ENCODE assay signal across 8 mouse cellular contexts in the genomic region with DNA sequence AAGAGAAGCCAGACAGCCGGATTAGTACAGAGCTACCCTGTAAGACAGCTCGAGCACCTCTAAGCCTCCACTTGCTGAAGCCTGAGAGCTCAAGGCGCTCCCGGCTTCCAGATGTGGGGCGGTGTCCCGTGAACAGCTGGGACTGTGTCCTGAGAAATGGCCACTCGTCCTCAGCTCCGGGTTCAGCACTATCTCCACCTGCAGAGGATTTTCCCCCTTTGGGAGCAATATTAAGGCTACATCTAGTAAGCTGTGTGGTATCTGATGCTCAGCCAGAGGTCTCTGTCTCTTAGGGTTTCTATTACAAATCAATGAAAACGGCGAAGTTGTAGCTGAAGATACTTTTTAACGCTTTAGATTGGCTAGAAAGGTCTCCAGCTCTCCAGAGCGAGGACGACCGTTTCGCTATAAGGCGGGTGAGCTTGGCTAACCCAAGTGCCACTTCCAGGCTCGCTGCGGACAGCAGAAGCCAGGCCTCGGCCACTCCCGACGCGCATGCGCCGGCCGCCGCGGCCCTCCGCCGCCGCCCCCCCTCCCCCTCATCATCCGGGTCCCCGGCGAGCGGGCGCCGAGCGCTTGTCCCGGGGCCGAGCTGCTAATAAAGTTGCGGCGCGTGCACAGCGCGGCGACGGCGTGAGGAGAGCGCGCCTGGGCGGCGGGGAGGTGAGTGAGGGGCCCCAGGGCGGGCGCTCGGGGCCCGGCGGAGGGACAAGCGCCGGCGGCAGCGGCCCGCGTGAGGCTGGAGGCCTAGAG. TPM values are rescaled to one million over a fixed set of nuclear protein-coding genes. Genes with fewer than 3 reads are reported as not detected.
A peak's percentile ranks its signal among the peaks of the same experiment; 100 is the strongest.
DNase-seq lines count a peak whose midpoint lies in the region; ATAC-seq lines count a peak whose summit lies in the region.

Smad5 (plus strand) TSS at position 542 of the 753 bp plus-strand sequence.

- peak within 1 kb of the TSS; percentile 71 for H3K4me2 ChIP-seq in hindbrain, embryonic 14.5 days (replicated peaks)

- H3K9ac ChIP-seq in hindbrain, embryonic 14.5 days: peak within 1 kb of the TSS; percentile 96

- H3K36me3 ChIP-seq in hindbrain, embryonic 14.5 days (replicated peaks; ENCODE audit: control insufficient read depth, insufficient read depth): no peaks in the 10 kb centered on the region; the same call in 1 of the 2 replicates

- WGBS in hindbrain, embryonic 14.5 days: 5% methylated on average over 54 of the region's 62 CpGs

- peak; percentile 89 for ATAC-seq in hindbrain, embryonic 14.5 days (ENCODE audit: low FRiP score)

- peak within 1 kb of the TSS; percentile 99 for H3K27ac ChIP-seq in hindbrain, embryonic 14.5 days

- H3K9me3 ChIP-seq in hindbrain, embryonic 14.5 days (ENCODE audit: control insufficient read depth, low read length): no peaks in the 10 kb centered on the region

- no peaks in the 10 kb centered on the region for H3K27me3 ChIP-seq in hindbrain, embryonic 14.5 days (ENCODE audit: control insufficient read depth, insufficient read depth, low read length)

- H3K4me1 ChIP-seq in hindbrain, embryonic 14.5 days (replicated peaks; ENCODE audit: control insufficient read depth, insufficient read depth, low read length): peaks cover 48% of the 10 kb centered on the region

- DNase-seq in R1 (ENCODE audit: low read depth, low spot score): peak; percentile 88
- peak; percentile 95 to 97 for DNase-seq in cerebellum, postnatal 10 days
- DNase-seq in frontal cortex, postnatal 36 days (ENCODE audit: low spot score in 2 of 2): peak; percentile 76 to 77
- DNase-seq in hindbrain, embryonic 14.5 days (ENCODE audit: low spot score): peak; percentile 95
- DNase-seq in left cerebral cortex, adult 18-20 months (ENCODE audit: low spot score in 2 of 2): peak; percentile 75 to 86
- peak; percentile 91 to 95 for DNase-seq in lung, postnatal 4 days
- DNase-seq in retina, postnatal 1 day: peak; percentile 97
- DNase-seq in urinary bladder, adult 18-20 months (ENCODE audit: low spot score in 2 of 2): peak; percentile 68 to 82

- H3K4me3 ChIP-seq in hindbrain, embryonic 14.5 days (replicated peaks; ENCODE audit: low read length): peak within 1 kb of the TSS; percentile 75

RNA-seq across cellular contexts. Expression of gene Smad5, which starts in this region (rescaled TPM):
- polyA plus RNA-seq in hindbrain, embryonic 14.5 days (2014; fragmentation: Nextera tagmentation; extraction: Ambion mirVana): 32.3 and 33.8 TPM in 2 replicates
- 10 to 100 TPM; 22.7 TPM for total RNA-seq in left cerebral cortex, adult 18-20 months (2021)

Comparison
In these comparisons a context has a peak if more than half of its experiments do, and no peak if none do; other contexts are left out.
1. Peak in every context shown above with its lines: DNase-seq, ATAC-seq, H3K4me3 ChIP-seq and H3K27ac ChIP-seq.